Mouse (Mus musculus): ENCODE data around the gene Kantr. TPM values are rescaled to one million over a fixed set of nuclear protein-coding genes. Genes with fewer than 3 reads are reported as not detected.
"Not testable (repeated sequence)": the region's sequence is repeated elsewhere in the genome, so short reads cannot be mapped to it uniquely, and the experiment has no call there.

The Kantr gene
- polyA plus RNA-seq, 1 experiment, result not detected

DNA sequence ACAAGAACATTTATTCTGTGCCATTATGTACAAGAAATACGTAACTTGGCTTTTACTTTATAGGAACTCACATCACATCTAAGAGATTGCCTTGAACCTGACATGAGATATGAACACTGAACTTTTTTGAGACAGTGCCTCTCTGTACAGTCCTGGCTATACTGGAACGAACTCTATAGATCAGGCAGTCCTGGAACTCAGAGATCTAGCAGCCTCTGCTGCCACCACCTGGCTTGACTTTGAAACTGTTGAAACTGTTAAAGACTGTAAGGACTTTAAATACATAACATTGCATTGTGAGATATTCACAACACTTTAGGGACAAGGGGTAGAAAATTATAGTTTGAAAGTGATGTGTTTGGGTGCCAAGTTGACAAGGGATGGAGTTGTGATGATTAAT is 19.4 kb downstream of the Kantr start:
- 45% methylated on average over 2 of the region's 2 CpGs for WGBS
- Histone ChIP-seq H3K27ac (ENCODE audit: insufficient read depth, low read depth, low read length) (no peak overlapping the region), H3K4me3 (ENCODE audit: insufficient read depth, low read depth, low read length) (no peak overlapping the region), H3K4me1 (ENCODE audit: control insufficient read depth, insufficient read depth, low read length) (no peaks in the 10 kb centered on the region)
- TF ChIP-seq POLR2A (IDR thresholded peaks at IDR 0.05; ENCODE audit: insufficient read depth, low read depth, low read length), result no peak
- TF ChIP-seq CTCF (IDR thresholded peaks at IDR 0.05; ENCODE audit: insufficient read depth, low read depth, low read length), result no peak

DNA sequence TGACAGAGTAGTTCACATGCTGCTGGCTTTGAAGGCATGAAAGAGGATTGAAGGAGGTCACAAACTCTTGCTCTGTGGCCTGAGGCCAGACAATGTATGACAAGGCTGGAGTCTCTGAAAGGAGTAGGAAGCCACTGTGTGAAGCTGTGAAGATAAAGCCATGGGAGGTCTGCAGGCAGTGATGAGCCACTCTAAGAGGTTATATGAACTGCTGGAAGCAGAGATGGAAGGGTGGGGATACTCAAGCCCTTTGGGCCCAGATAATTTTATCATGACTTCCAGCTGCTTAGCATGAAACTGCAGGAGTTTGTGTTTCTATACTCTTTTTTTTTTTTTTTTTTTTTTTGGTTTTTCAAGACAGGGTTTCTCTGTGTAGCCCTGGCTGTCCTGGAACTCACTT is 19.9 kb downstream of the Kantr start:
- Histone ChIP-seq H3K4me1 (ENCODE audit: control insufficient read depth, insufficient read depth, low read length) (no peaks in the 10 kb centered on the region), H3K27ac (ENCODE audit: insufficient read depth, low read depth, low read length) (no peak overlapping the region), H3K4me3 (ENCODE audit: insufficient read depth, low read depth, low read length) (no peak overlapping the region)
- no peak for TF ChIP-seq POLR2A (IDR thresholded peaks at IDR 0.05; ENCODE audit: insufficient read depth, low read depth, low read length)
- TF ChIP-seq CTCF (IDR thresholded peaks at IDR 0.05; ENCODE audit: insufficient read depth, low read depth, low read length), result no peak

DNA sequence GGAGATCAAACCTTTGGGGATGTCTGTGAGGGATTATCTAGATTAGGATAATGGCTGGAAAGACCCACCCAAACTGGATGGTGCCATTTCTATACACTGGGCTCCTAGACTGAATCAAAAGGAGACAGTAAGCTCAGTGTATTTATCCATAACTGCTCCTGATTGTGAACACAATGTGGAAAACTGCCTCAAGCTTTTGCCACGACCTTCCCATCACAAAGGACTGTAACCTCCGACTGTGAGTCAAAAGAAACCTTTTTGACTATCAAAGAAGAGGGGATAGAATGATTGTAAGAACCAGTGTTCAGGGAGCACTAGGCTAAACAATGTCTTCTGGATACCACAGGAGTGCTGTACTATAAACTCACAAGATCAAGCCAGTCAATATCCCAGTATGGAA is 21.1 kb downstream of the Kantr start:
- no peak for TF ChIP-seq CTCF (IDR thresholded peaks at IDR 0.05; ENCODE audit: insufficient read depth, low read depth, low read length)
- no peak for TF ChIP-seq POLR2A (IDR thresholded peaks at IDR 0.05; ENCODE audit: insufficient read depth, low read depth, low read length)
- no peak overlapping the region for H3K4me3 ChIP-seq (ENCODE audit: insufficient read depth, low read depth, low read length)
- WGBS, result 66% methylated on average over 2 of the region's 2 CpGs
- H3K27ac ChIP-seq (ENCODE audit: insufficient read depth, low read depth, low read length), result no peak overlapping the region
- H3K4me1 ChIP-seq (ENCODE audit: control insufficient read depth, insufficient read depth, low read length), result no peaks in the 10 kb centered on the region

DNA sequence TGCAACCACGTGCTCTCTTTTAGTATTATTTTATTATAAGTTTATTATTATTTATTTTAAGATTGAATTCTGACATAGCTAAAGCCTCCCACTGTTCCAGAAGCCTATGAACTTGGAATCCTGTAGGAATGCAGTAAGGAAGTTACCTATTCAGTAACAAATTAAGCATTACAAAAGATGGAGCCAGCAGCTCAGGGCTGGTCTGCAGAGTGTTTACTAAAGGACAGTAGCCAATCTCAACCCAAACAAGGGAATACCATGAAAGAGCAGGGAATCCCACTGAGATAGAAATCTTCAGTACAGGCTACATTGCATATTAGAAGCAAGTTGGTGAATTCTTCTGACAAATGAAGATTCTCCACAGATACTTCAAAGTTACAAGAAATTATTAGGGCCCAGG is 40.3 kb downstream of the Kantr start:
- H3K4me3 ChIP-seq (ENCODE audit: insufficient read depth, low read depth, low read length); H3K4me1 ChIP-seq (ENCODE audit: control insufficient read depth, insufficient read depth, low read length); H3K27ac ChIP-seq (ENCODE audit: insufficient read depth, low read depth, low read length): not testable (repeated sequence)
- WGBS, result 65% methylated on average over 1 of the region's 1 CpGs

DNA sequence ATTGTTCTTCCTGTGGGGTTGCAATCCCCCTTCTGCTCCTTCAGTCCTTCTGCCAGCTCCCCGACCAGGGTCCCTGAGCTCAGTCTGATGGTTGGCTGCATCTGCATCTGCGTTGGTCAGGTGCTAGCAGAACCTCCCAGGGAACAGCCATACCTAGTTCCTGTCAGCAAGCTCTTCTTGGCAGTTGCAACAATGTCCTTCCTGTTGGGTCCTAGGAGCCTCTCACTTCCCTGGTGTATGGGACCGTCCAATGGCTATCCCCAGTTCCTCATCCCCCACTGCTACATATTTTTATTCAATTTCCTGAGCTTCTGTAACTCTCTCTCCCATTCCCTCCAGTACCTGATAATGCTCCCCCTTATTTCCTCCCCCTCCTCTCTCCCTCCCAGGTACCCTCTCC is 42.5 kb downstream of the Kantr start:
- Histone ChIP-seq H3K27ac (ENCODE audit: insufficient read depth, low read depth, low read length) (no peak overlapping the region), H3K4me3 (ENCODE audit: insufficient read depth, low read depth, low read length) (no peak overlapping the region), H3K4me1 (ENCODE audit: control insufficient read depth, insufficient read depth, low read length) (no peaks in the 10 kb centered on the region)
- WGBS, result 82% methylated on average over 3 of the region's 3 CpGs
- TF ChIP-seq POLR2A (IDR thresholded peaks at IDR 0.05; ENCODE audit: insufficient read depth, low read depth, low read length) (no peak), CTCF (IDR thresholded peaks at IDR 0.05; ENCODE audit: insufficient read depth, low read depth, low read length) (no peak)

DNA sequence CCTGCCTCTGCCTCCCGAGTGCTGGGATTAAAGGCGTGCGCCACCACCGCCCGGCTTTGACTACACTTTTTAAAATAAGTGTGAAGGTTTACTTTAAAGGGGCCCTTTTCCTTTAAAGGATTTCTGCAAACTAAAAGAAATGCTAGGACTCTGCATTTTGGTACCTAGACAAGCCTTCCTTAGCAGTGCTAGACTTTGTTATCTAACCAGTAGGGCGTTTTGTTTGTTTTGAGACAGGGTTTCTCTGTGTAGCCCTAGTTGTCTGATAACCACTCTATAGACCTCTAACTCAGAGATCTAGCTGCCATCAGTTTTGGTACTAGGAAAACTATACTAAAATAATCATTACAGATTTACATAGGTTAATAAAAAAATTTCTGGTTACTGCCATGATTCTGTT is 47.9 kb downstream of the Kantr start:
- WGBS, result 92% methylated on average over 6 of the region's 6 CpGs
- Histone ChIP-seq H3K27ac (ENCODE audit: insufficient read depth, low read depth, low read length) (no peak overlapping the region), H3K4me1 (ENCODE audit: control insufficient read depth, insufficient read depth, low read length) (no peaks in the 10 kb centered on the region), H3K4me3 (ENCODE audit: insufficient read depth, low read depth, low read length) (no peak overlapping the region)
- TF ChIP-seq POLR2A (IDR thresholded peaks at IDR 0.05; ENCODE audit: insufficient read depth, low read depth, low read length) (no peak), CTCF (IDR thresholded peaks at IDR 0.05; ENCODE audit: insufficient read depth, low read depth, low read length) (no peak)

DNA sequence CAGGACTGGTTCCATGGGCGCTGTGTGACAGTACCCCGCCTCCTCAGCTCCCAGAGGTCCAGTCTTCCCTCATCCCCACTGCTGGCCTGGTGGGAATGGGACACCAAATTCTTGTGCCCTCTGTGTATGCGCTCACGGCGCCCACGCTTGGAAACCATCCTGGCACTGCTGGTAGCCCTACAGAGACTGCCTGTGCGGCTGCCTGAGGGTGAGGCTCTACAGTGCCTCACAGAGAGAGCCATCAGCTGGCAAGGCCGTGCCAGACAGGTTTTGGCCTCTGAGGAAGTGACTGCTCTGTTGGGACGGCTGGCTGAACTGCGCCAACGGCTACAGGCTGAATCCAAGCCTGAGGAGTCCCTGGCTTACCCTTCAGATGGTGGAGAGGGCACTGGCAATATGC is 56.1 kb downstream of the Kantr start:
- WGBS, result 86% methylated on average over 11 of the region's 11 CpGs
- H3K27ac ChIP-seq (ENCODE audit: insufficient read depth, low read depth, low read length), result no peak overlapping the region
- H3K4me3 ChIP-seq (ENCODE audit: insufficient read depth, low read depth, low read length), result no peak overlapping the region
- peaks cover 5% of the 10 kb centered on the region; the same call in 1 of the 2 replicates for H3K4me1 ChIP-seq (ENCODE audit: control insufficient read depth, insufficient read depth, low read length)
- TF ChIP-seq CTCF (IDR thresholded peaks at IDR 0.05; ENCODE audit: insufficient read depth, low read depth, low read length) (no peak), POLR2A (IDR thresholded peaks at IDR 0.05; ENCODE audit: insufficient read depth, low read depth, low read length) (no peak)

Other genes starting within 250 kb of the Kantr start
- gene Iqsec2, start 183.2 kb downstream of the Kantr start, polyA plus RNA-seq (2012; ENCODE audit: insufficient read depth, insufficient read length, low replicate concordance, missing spikeins), result not detected in 2 replicates
- not detected in 2 replicates for gene Kdm5c, start 94.5 kb downstream of the Kantr start, polyA plus RNA-seq (2012; ENCODE audit: insufficient read depth, insufficient read length, low replicate concordance, missing spikeins)
- gene Tspyl2, start 14.9 kb upstream of the Kantr start, polyA plus RNA-seq (2012; ENCODE audit: insufficient read depth, insufficient read length, low replicate concordance, missing spikeins), result not detected in 2 replicates
- gene Gpr173, start 41.2 kb upstream of the Kantr start, polyA plus RNA-seq (2012; ENCODE audit: insufficient read depth, insufficient read length, low replicate concordance, missing spikeins), result not detected in 2 replicates
- not detected in 2 replicates for gene Cldn34a, start 235.8 kb upstream of the Kantr start, polyA plus RNA-seq (2012; ENCODE audit: insufficient read depth, insufficient read length, low replicate concordance, missing spikeins)

Measured in olfactory bulb, adult 2 months (tissue).